Mouse (Mus musculus) megakaryocyte, embryonic 14.5 days (primary cell): ENCODE results near the gene Sult2b1. TPM values are rescaled to one million over a fixed set of nuclear protein-coding genes. Genes with fewer than 3 reads are reported as not detected.

Experiments
- H3K27me3 ChIP-seq: replicated peaks from 2 replicates; pipeline ENCODE3; 2012; ENCODE audit warnings: inconsistent platforms
- H3K36me3 ChIP-seq: replicated peaks from 2 replicates; pipeline ENCODE3; 2012; ENCODE audit warnings: low read length, inconsistent platforms, mixed read lengths
- H3K4me1 ChIP-seq: 2 replicates; pipeline ENCODE4 v1.6.1; 2012; ENCODE audit warnings: inconsistent platforms
- H3K4me3 ChIP-seq: replicated peaks from 2 replicates; pipeline ENCODE3; 2012; ENCODE audit warnings: moderate library complexity, mild to moderate bottlenecking, inconsistent platforms
- H3K9me3 ChIP-seq: 2 replicates; pipeline ENCODE4 v1.6.1; 2012; ENCODE audit warnings: inconsistent platforms
- FLI1 ChIP-seq: IDR thresholded peaks from 2 replicates; pipeline ENCODE4 v1.6.1; 2012; ENCODE audit warnings: low read length, inconsistent platforms, mixed read lengths
- GATA1 ChIP-seq: IDR thresholded peaks from 3 replicates; pipeline ENCODE4 v1.6.1; 2012; ENCODE audit warnings: mixed read lengths, low read length, inconsistent platforms, borderline replicate concordance
- polyA plus RNA-seq: library from polyadenylated mRNA; stranded (reverse); fragments of >175 nt; gene quantifications from 2 replicates; pipeline ENCODE4 v1.2.3, GENCODE M21; 2012; ENCODE audit warnings: low replicate concordance; ENCODE audit not compliant: insufficient read depth

Gene Sult2b1
- polyA plus RNA-seq, 1 experiment = 1.00 TPM

GRCm38 (mm10) chr7:45819843-45820242 lies 35.4 kb upstream of the Sult2b1 start:
- Histone ChIP-seq H3K4me3 (no peak overlapping the region), H3K36me3 (peaks cover 27% of the 10 kb centered on the region), H3K9me3 (no peaks in the 10 kb centered on the region), H3K27me3 (peaks cover 12% of the 10 kb centered on the region), H3K4me1 (peaks cover 19% of the 10 kb centered on the region)
- TF ChIP-seq GATA1 (no peak), FLI1 (no peak)

GRCm38 (mm10) chr7:45815984-45816351 lies 31.5 kb upstream of the Sult2b1 start:
- H3K9me3 ChIP-seq = no peaks in the 10 kb centered on the region
- H3K4me3 ChIP-seq = no peak overlapping the region
- no peak for TF ChIP-seq GATA1
- TF ChIP-seq FLI1 = no peak
- H3K4me1 ChIP-seq = peaks cover 39% of the 10 kb centered on the region
- peaks cover 22% of the 10 kb centered on the region for H3K36me3 ChIP-seq
- H3K27me3 ChIP-seq = peaks cover 12% of the 10 kb centered on the region

- H3K4me3 ChIP-seq = no peak overlapping the region
- H3K4me1 ChIP-seq = peaks cover 39% of the 10 kb centered on the region
- peaks cover 27% of the 10 kb centered on the region for H3K36me3 ChIP-seq
- H3K9me3 ChIP-seq = no peaks in the 10 kb centered on the region
- H3K27me3 ChIP-seq = peaks cover 12% of the 10 kb centered on the region
- TF ChIP-seq FLI1 (no peak), GATA1 (no peak)
Observed at GRCm38 (mm10) chr7:45815323-45815983, 31.0 kb upstream of the Sult2b1 start.

- no peak for TF ChIP-seq GATA1
- Histone ChIP-seq H3K4me3 (peak overlapping the region; percentile 94), H3K9me3 (no peaks in the 10 kb centered on the region), H3K27me3 (peaks cover 12% of the 10 kb centered on the region), H3K36me3 (peaks cover 33% of the 10 kb centered on the region), H3K4me1 (peaks cover 39% of the 10 kb centered on the region)
Observed at GRCm38 (mm10) chr7:45814841-45815240, 30.4 kb upstream of the Sult2b1 start.

- Histone ChIP-seq H3K27me3 (peaks cover 11% of the 10 kb centered on the region), H3K4me3 (peak within 1 kb of the TSS; percentile 94), H3K9me3 (no peaks in the 10 kb centered on the region), H3K4me1 (peaks cover 39% of the 10 kb centered on the region), H3K36me3 (peaks cover 41% of the 10 kb centered on the region)
- TF ChIP-seq FLI1 = no peak
- TF ChIP-seq GATA1 = no peak
Observed at GRCm38 (mm10) chr7:45813787-45814779, 29.6 kb upstream of the Sult2b1 start, which contains the start of gene Cyth2. Gene Cyth2, minus strand, starts transcription at chr7:45814581.

GRCm38 (mm10) chr7:45812921-45813320 lies 28.5 kb upstream of the Sult2b1 start:
- TF ChIP-seq GATA1 = no peak
- no peak for TF ChIP-seq FLI1
- peak overlapping the region; percentile 94 for H3K4me3 ChIP-seq

GRCm38 (mm10) chr7:45809276-45810075 lies 25.0 kb upstream of the Sult2b1 start:
- Histone ChIP-seq H3K36me3 (peaks cover 72% of the 10 kb centered on the region), H3K4me1 (peaks cover 23% of the 10 kb centered on the region)
- TF ChIP-seq FLI1 (no peak), GATA1 (no peak)

More at GRCm38 (mm10) chr7:45812921-45813320, 28.5 kb upstream of the Sult2b1 start:
- Histone ChIP-seq H3K9me3 (no peaks in the 10 kb centered on the region), H3K4me1 (peaks cover 39% of the 10 kb centered on the region), H3K36me3 (peaks cover 52% of the 10 kb centered on the region), H3K27me3 (peaks cover 4% of the 10 kb centered on the region)

GRCm38 (mm10) chr7:45808471-45808870 lies 24.0 kb upstream of the Sult2b1 start:
- H3K4me3 ChIP-seq = no peak overlapping the region
- peaks cover 72% of the 10 kb centered on the region for H3K36me3 ChIP-seq
- peaks cover 22% of the 10 kb centered on the region for H3K4me1 ChIP-seq
- no peaks in the 10 kb centered on the region for H3K9me3 ChIP-seq
- H3K27me3 ChIP-seq = peaks cover 11% of the 10 kb centered on the region
- TF ChIP-seq GATA1 (no peak), FLI1 (no peak)

More at GRCm38 (mm10) chr7:45809276-45810075, 25.0 kb upstream of the Sult2b1 start:
- Histone ChIP-seq H3K9me3 (no peaks in the 10 kb centered on the region), H3K27me3 (peaks cover 7% of the 10 kb centered on the region), H3K4me3 (no peak overlapping the region)

- Histone ChIP-seq H3K4me1 (peaks cover 10% of the 10 kb centered on the region), H3K36me3 (peaks cover 50% of the 10 kb centered on the region)
Observed at GRCm38 (mm10) chr7:45805941-45806340, 21.5 kb upstream of the Sult2b1 start.

More at GRCm38 (mm10) chr7:45805941-45806340, 21.5 kb upstream of the Sult2b1 start:
- Histone ChIP-seq H3K27me3 (peaks cover 14% of the 10 kb centered on the region), H3K4me3 (no peak overlapping the region), H3K9me3 (no peaks in the 10 kb centered on the region)
- no peak for TF ChIP-seq GATA1
- no peak for TF ChIP-seq FLI1
